Mouse (Mus musculus) heart, embryonic 14.5 days (tissue): ENCODE measurements around the gene Eddm3b. TPM values are rescaled to one million over a fixed set of nuclear protein-coding genes. Genes with fewer than 3 reads are reported as not detected.

Experiments used
- ATAC-seq: fragments of 200-750 bp; cut with Nextera tagmentation; 2 replicates; pipeline ENCODE4 v1.8.0; 2017; ENCODE audit warnings: low read depth, moderate TSS enrichment; ENCODE audit not compliant: insufficient number of reproducible peaks, insufficient read depth, low FRiP score
- H3K27ac ChIP-seq, 2 experiments: fragments of 200-500 bp in 1 of 2; fragments of 300-500 bp in 1 of 2; sonication (generic) in 1 of 2; replicated peaks in 1 of 2; 2 replicates each; pipeline ENCODE4 v1.5.1; 2012 to 2014; ENCODE audit warnings: low read depth in 2 of 2, low read length in 2 of 2, control low read depth in 1 of 2, mild to moderate bottlenecking in 1 of 2, mixed read lengths in 1 of 2; ENCODE audit not compliant: control insufficient read depth in 1 of 2, insufficient read depth in 1 of 2
- H3K27me3 ChIP-seq: fragments of 300-500 bp; sonication (generic); 2 replicates; pipeline ENCODE4 v1.6.1; 2014; ENCODE audit warnings: mild to moderate bottlenecking, low read length, control low read depth; ENCODE audit not compliant: control insufficient read depth, insufficient read depth
- H3K36me3 ChIP-seq: fragments of 300-500 bp; sonication (generic); 2 replicates; pipeline ENCODE4 v1.6.1; 2014; ENCODE audit warnings: mild to moderate bottlenecking, control low read depth, low read length, mixed read lengths; ENCODE audit not compliant: control insufficient read depth, insufficient read depth
- H3K4me1 ChIP-seq, 2 experiments: fragments of 200-500 bp in 1 of 2; fragments of 300-500 bp in 1 of 2; sonication (generic) in 1 of 2; 2 replicates each; pipeline ENCODE4 v1.6.1; 2012 to 2014; ENCODE audit warnings: low read length in 2 of 2, control low read depth in 1 of 2, mixed read lengths in 1 of 2; ENCODE audit not compliant: control insufficient read depth in 2 of 2, insufficient read depth in 2 of 2
- H3K4me2 ChIP-seq: fragments of 300-500 bp; sonication (generic); 2 replicates; pipeline ENCODE4 v1.6.1; 2014; ENCODE audit warnings: mild to moderate bottlenecking, low read length
- H3K4me3 ChIP-seq, 2 experiments: fragments of 200-500 bp in 1 of 2; fragments of 300-500 bp in 1 of 2; sonication (generic) in 1 of 2; 2 replicates each; pipeline ENCODE4 v1.5.1; 2012 to 2014; ENCODE audit warnings: low read length in 2 of 2, mild to moderate bottlenecking in 2 of 2, control low read depth in 1 of 2, low read depth in 1 of 2, moderate library complexity in 1 of 2; ENCODE audit not compliant: control insufficient read depth in 1 of 2, insufficient read depth in 1 of 2
- H3K9ac ChIP-seq: fragments of 300-500 bp; sonication (generic); 2 replicates; pipeline ENCODE4 v1.6.1; 2014; ENCODE audit warnings: mild to moderate bottlenecking, low read length
- H3K9me3 ChIP-seq: fragments of 300-500 bp; sonication (generic); 2 replicates; pipeline ENCODE4 v1.6.1; 2016; ENCODE audit warnings: low read length, control low read depth; ENCODE audit not compliant: control insufficient read depth
- WGBS: fragments of 180-500 bp; shearing (Covaris S2); extraction: QIAGEN DNeasy Blood & Tissue Kit; methylation state at CpG from one replicate; pipeline ENCODE4 v1.1.7; 2014; 5-methylcytosine and 5-hydroxymethylcytosine counted together
- polyA plus RNA-seq: library from polyadenylated mRNA; unstranded; fragments of >200 nt; fragmentation: Nextera tagmentation; extraction: Ambion mirVana; gene quantifications from 2 replicates; pipeline ENCODE4 v1.2.1, GENCODE M21; 2014

Gene Eddm3b
- polyA plus RNA-seq, 1 experiment from 2014 or later, result not detected

DNA sequence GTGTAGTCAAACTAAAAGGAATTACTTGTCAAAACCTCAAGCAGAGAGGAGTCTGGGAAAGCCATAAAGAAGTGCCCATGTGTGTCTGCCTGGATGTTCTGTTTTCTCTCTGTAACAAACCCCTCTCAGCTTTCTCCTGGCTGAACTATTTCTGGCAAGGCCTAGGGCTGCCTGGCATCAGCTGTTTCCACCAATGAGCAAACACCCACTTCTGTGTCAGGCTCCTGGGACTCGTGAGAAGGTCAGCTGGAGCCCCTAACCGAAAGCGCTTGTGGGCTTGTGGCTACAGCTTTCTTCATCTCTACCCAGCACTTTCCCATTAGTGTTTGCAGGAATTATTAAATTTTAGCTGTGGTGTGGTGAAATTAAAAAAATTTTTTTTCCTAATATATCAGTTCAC is 2.3 kb upstream of the Eddm3b start:
- peak; percentile 73 for ATAC-seq
- peak overlapping the region; percentile 21 to 37; a peak in 3 of 4 replicates for H3K27ac ChIP-seq
- no peaks in the 10 kb centered on the region for H3K36me3 ChIP-seq
- no peaks in the 10 kb centered on the region for H3K27me3 ChIP-seq
- no peak overlapping the region for H3K4me3 ChIP-seq
- H3K9ac ChIP-seq, result no peak overlapping the region
- peaks cover 2 to 11% of the 10 kb centered on the region in 2 experiments; a peak in 3 of 4 replicates for H3K4me1 ChIP-seq
- H3K4me2 ChIP-seq, result peak overlapping the region; percentile 23; the same call in 1 of the 2 replicates
- WGBS, result 25% methylated on average over 3 of the region's 3 CpGs
- H3K9me3 ChIP-seq, result no peaks in the 10 kb centered on the region

DNA sequence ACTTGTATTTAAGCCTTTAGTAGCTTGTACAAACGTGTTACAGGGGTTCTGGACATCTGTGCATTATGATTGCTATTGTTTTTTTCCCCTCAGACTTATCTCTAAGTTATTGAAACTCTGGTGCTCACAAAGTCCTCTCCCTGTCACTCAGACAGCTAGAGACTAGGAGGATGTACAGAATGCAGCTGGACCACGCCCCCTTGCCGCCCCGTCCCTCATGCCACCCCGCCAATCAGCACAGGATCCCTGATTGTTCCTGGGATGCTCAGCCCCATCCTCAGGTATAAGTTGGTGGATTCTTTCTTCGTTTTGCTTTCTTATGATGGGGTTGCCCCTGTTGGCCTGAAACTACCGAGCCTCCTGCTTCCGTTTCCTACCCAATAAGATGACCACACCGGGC is 750 bp upstream of the Eddm3b start:
- Histone ChIP-seq H3K9ac (no peak overlapping the region), H3K4me3 (no peak overlapping the region), H3K4me2 (peak overlapping the region; percentile 20; the same call in 1 of the 2 replicates), H3K36me3 (no peaks in the 10 kb centered on the region), H3K27ac (no peak overlapping the region), H3K9me3 (no peaks in the 10 kb centered on the region), H3K4me1 (peaks cover 2 to 11% of the 10 kb centered on the region in 2 experiments; a peak in 3 of 4 replicates), H3K27me3 (no peaks in the 10 kb centered on the region)
- WGBS, result 37% methylated on average over 9 of the region's 9 CpGs
- ATAC-seq, result no peak

DNA sequence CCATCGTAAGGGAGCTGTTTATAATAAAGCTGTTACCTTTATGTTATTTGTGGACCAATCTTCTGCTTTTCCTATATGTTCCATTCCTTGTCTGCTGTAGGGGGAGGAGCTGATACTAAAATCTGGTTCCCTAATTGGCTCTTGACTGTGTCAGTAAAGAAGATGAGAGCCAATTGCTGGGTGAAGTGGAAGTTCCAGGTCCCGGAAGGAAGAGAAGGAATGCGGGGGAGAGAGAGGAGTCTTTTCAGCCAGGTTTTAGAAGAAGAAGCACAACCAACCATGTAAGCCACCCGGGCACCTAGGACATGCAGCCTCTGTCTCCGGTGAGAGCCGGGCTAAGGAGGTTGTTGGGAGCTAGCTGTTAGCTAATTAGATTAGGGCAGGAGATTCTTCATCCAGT is 11.5 kb downstream of the Eddm3b start:
- WGBS, result 81% methylated on average over 6 of the region's 6 CpGs
- Histone ChIP-seq H3K4me3 (no peak overlapping the region), H3K27ac (no peak overlapping the region), H3K4me1 (peaks cover 0 to 2% of the 10 kb centered on the region in 2 experiments; a peak in 1 of 4 replicates), H3K36me3 (no peaks in the 10 kb centered on the region), H3K27me3 (no peaks in the 10 kb centered on the region), H3K4me2 (no peak overlapping the region), H3K9ac (no peak overlapping the region), H3K9me3 (peaks cover 7% of the 10 kb centered on the region)
- ATAC-seq, result no peak

DNA sequence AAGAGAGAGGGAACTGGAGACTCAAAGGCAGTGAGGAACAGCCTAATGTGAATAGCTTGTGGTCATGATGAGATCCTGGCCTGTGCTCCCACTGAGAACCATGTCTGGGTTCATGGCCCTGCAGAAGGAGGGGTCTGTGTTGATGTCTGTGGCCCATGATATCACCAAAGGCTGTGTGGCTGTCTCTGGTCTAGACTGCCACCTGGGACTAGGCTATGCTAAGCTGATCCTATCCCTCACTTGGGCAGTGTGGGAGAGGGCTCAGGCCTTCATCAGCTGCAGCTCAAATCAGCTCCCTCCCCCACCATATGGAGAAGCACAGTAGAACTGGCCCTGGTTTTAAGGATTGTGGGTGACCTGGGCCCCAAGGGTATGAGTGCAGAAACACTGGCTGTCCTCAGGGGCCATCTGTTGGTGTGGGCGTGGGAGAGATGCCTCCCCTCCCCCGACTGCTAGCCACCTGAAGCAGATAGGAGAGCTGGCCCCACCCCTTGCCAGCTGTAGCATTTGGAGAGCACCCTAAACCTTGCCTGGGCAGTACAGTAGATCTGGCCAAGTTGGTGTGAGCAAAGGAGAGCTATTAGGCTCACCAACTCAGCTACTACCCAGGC is 13.5 kb downstream of the Eddm3b start:
- H3K9ac ChIP-seq, result no peak overlapping the region
- no peak overlapping the region for H3K4me3 ChIP-seq
- H3K27me3 ChIP-seq, result no peaks in the 10 kb centered on the region
- peaks cover 0 to 2% of the 10 kb centered on the region in 2 experiments; a peak in 1 of 4 replicates for H3K4me1 ChIP-seq
- H3K27ac ChIP-seq, result no peak overlapping the region
- peaks cover 7% of the 10 kb centered on the region for H3K9me3 ChIP-seq
- H3K4me2 ChIP-seq, result no peak overlapping the region
- ATAC-seq, result no peak
- no peaks in the 10 kb centered on the region for H3K36me3 ChIP-seq
- 67% methylated on average over 2 of the region's 2 CpGs for WGBS

DNA sequence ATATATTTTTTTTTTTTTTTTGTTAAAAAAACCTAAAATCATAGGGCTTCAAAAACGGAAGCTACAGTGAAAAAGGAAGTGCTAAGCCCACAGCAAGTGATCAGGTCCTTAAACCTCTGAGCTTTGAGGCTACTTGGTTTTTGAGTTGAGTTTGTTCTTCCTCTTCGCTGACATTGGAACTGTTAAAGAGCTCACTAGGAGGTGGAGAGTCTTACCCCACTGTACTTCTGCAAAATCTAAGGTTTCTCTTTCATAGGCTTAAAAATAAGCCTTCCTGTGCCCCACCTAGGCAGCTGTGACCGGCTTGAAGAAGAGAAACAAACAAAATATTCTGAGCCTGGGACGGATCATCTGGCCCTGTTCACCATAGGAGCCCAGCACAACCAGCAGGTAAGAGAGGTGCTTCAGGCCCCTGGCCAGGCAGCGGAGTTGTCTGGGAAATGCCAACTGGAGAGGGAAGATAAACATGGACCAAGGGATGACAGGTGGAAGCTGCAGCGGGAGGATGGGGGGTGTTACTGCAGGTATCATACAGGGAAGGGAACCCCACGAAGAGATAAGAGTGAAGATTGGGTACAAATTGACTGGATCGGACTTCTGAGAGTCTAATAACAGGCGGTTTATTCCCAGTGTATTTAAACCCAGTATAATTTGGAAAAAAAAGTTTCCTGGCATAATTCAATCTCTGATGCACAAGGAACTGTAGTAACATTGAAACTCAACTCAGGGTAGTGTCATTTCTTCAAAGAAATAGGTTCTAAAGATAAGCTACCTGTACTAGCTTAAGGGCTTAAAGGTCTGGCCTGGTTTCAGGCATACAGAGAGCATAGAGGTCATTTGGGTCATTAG is 14.8 kb downstream of the Eddm3b start:
- Histone ChIP-seq H3K27ac (no peak overlapping the region), H3K4me1 (peaks cover 0 to 2% of the 10 kb centered on the region in 2 experiments; a peak in 1 of 4 replicates), H3K27me3 (no peaks in the 10 kb centered on the region), H3K4me3 (no peak overlapping the region), H3K9ac (no peak overlapping the region), H3K36me3 (no peaks in the 10 kb centered on the region), H3K4me2 (no peak overlapping the region), H3K9me3 (peaks cover 7% of the 10 kb centered on the region)
- no peak for ATAC-seq
- WGBS, result 77% methylated on average over 9 of the region's 9 CpGs

- ATAC-seq, result no peak
- Histone ChIP-seq H3K4me1 (peaks cover 0 to 2% of the 10 kb centered on the region in 2 experiments; a peak in 1 of 4 replicates), H3K36me3 (no peaks in the 10 kb centered on the region), H3K4me3 (no peak overlapping the region), H3K4me2 (no peak overlapping the region), H3K9me3 (peaks cover 7% of the 10 kb centered on the region), H3K27ac (no peak overlapping the region), H3K27me3 (no peaks in the 10 kb centered on the region), H3K9ac (no peak overlapping the region)
- 55% methylated on average over 4 of the region's 4 CpGs for WGBS
These were observed 15.4 kb downstream of the Eddm3b start for GRCm38 (mm10) chr14:51129624-51129975.

DNA sequence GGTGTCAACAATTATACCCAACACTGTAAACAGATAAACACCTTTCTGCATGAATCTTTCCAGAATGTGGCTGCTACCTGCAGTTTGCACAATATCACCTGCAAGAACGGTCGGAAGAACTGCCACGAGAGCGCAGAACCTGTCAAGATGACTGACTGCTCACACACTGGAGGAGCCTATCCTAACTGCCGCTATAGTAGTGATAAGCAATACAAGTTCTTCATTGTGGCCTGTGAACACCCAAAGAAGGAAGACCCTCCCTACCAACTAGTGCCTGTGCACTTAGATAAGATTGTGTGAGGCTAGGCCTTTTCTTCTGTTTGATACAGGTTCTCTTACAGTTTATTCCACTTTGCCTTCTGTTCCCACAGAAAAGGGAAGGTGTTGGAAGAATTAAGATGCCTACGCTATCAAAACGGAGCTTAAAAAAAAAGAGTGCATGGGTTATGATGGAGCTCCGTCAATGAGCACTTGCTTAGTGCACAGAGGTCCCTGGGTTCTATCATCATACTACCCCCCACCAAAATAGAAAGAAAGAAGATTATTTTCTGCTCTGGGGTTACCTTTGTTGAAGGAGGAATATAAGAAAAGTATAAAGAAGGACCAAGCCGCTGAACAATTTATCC is 16.2 kb downstream of the Eddm3b start:
- Histone ChIP-seq H3K4me2 (no peak overlapping the region), H3K4me3 (no peak overlapping the region)
- 58% methylated on average over 9 of the region's 9 CpGs for WGBS

More for the DNA sequence above, 16.2 kb downstream of the Eddm3b start:
- no peak for ATAC-seq
- Histone ChIP-seq H3K36me3 (no peaks in the 10 kb centered on the region), H3K27me3 (no peaks in the 10 kb centered on the region), H3K4me1 (peaks cover 0 to 2% of the 10 kb centered on the region in 2 experiments; a peak in 1 of 4 replicates), H3K27ac (no peak overlapping the region), H3K9me3 (peaks cover 7% of the 10 kb centered on the region), H3K9ac (no peak overlapping the region)
